Mouse (Mus musculus) cerebellum, adult 2 months (tissue): Measurements from ENCODE around the gene Sesn3.

Source experiments
- CTCF ChIP-seq: fragments of 200-500 bp; IDR thresholded peaks from 2 replicates; pipeline ENCODE4 v1.5.1; 2011; ENCODE audit warnings: low read depth, mild to moderate bottlenecking, control low read depth, low read length, moderate library complexity, borderline replicate concordance; ENCODE audit not compliant: insufficient read depth
- POLR2A ChIP-seq: fragments of 200-500 bp; IDR thresholded peaks from 2 replicates; pipeline ENCODE4 v1.6.1; 2011; ENCODE audit warnings: low read length, control low read depth, borderline replicate concordance; ENCODE audit not compliant: insufficient read depth

DNA sequence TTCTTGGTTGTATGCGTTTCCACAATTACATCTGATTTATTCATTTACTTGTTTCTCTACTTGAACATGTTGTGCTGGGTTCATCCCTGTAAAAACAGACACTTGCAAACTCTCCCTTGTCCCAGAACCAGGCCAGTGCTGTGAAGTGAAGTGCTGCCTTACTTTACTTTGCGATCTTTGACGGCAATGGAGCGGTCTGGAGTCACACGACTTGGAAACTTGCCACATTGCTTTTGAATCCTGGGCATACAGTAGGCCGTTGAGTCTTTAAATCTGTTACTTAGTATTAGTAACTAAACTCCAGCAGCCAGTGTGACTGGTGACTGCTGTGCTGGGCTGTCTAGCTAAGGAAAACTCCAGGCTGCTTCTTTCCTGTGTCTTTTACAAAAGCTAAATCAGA, 25.9 kb downstream of the Sesn3 start:
- TF ChIP-seq CTCF (no peak), POLR2A (no peak)
